Mouse (Mus musculus) cortical plate, adult 2 months (tissue): ENCODE data around the gene Zap70.
A peak's percentile ranks its signal among the peaks of the same experiment; 100 is the strongest.

ENCODE experiments used
- CTCF ChIP-seq: fragments of 200-500 bp; IDR thresholded peaks from 2 replicates; pipeline ENCODE4 v1.5.1; 2011; ENCODE audit warnings: mild to moderate bottlenecking, control low read depth, low read length; ENCODE audit not compliant: insufficient read depth; ENCODE audit errors: extremely low read depth
- POLR2A ChIP-seq: fragments of 200-500 bp; IDR thresholded peaks from 2 replicates; pipeline ENCODE4 v1.6.1; 2011; ENCODE audit warnings: mild to moderate bottlenecking, low read length, control low read depth; ENCODE audit not compliant: insufficient read depth; ENCODE audit errors: extremely low read depth

DNA sequence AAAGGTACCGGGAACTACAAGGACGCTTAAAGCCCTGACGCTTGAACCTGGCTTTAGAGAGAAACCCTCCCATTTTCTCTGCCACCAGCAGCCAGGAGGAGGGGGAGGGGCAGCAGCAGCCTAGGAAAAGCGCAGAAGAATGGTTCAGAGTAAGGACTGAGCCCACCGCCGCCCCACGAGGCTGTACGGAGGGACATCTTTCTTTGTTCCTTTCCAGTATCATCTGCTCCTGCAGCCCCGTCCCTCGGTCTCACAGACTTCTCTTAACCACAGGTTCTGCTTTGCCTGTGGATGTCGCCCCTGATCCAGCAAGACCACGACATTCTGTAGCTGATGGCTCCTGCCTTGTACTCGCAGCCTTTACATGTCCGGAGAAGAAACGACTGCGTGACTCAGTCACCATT is 23.6 kb downstream of the Zap70 start:
- TF ChIP-seq CTCF (peak; percentile 36; the same call in 1 of the 2 replicates), POLR2A (no peak)
